Mouse (Mus musculus): ENCODE data around the gene Mdk. TPM values are rescaled to one million over a fixed set of nuclear protein-coding genes. Genes with fewer than 3 reads are reported as not detected.
A peak's percentile ranks its signal among the peaks of the same experiment; 100 is the strongest.

Mdk gene
- polyA plus RNA-seq, 1 experiment from 2014 or later = 984 TPM

- peaks cover 13% of the 10 kb centered on the region for H3K27me3 ChIP-seq (ENCODE audit: control insufficient read depth, insufficient read depth, low read length)
- H3K4me1 ChIP-seq (replicated peaks; ENCODE audit: control insufficient read depth, insufficient read depth, low read length) = 0 out of 2 replicates have a peak, but pooled peaks cover 2% of the 10 kb centered on the region
- H3K27ac ChIP-seq (ENCODE audit: low read depth, low read length) = no peak overlapping the region
- ATAC-seq (ENCODE audit: low FRiP score) = no peak
- no peak for DNase-seq (ENCODE audit: low spot score)
- no peak overlapping the region for H3K4me3 ChIP-seq (ENCODE audit: low read depth, low read length)
- WGBS = 87% methylated on average over 7 of the region's 7 CpGs
- H3K9ac ChIP-seq (ENCODE audit: low read depth, low read length) = no peak overlapping the region
- peaks cover 15% of the 10 kb centered on the region for H3K36me3 ChIP-seq (ENCODE audit: control insufficient read depth, insufficient read depth, low read length)
- H3K4me2 ChIP-seq (replicated peaks; ENCODE audit: low read depth, low read length) = no peak overlapping the region
- H3K9me3 ChIP-seq (ENCODE audit: control insufficient read depth, low read length) = no peaks in the 10 kb centered on the region
These were observed 15.0 kb downstream of the Mdk start for GRCm38 (mm10) chr2:91917096-91917495.

- H3K27me3 ChIP-seq (ENCODE audit: control insufficient read depth, insufficient read depth, low read length) = peaks cover 9% of the 10 kb centered on the region; the same call in 1 of the 2 replicates
- H3K9me3 ChIP-seq (ENCODE audit: control insufficient read depth, low read length) = no peaks in the 10 kb centered on the region
- DNase-seq (ENCODE audit: low spot score) = no peak
- ATAC-seq (ENCODE audit: low FRiP score) = no peak
- H3K36me3 ChIP-seq (ENCODE audit: control insufficient read depth, insufficient read depth, low read length) = peaks cover 19% of the 10 kb centered on the region
- H3K27ac ChIP-seq (ENCODE audit: low read depth, low read length) = no peak overlapping the region
- H3K9ac ChIP-seq (ENCODE audit: low read depth, low read length) = no peak overlapping the region
- 93% methylated on average over 7 of the region's 7 CpGs for WGBS
- 0 out of 2 replicates have a peak, but pooled peaks cover 2% of the 10 kb centered on the region for H3K4me1 ChIP-seq (replicated peaks; ENCODE audit: control insufficient read depth, insufficient read depth, low read length)
- no peak overlapping the region for H3K4me2 ChIP-seq (replicated peaks; ENCODE audit: low read depth, low read length)
- no peak overlapping the region for H3K4me3 ChIP-seq (ENCODE audit: low read depth, low read length)
These were observed 15.6 kb downstream of the Mdk start for GRCm38 (mm10) chr2:91916346-91916977.

GRCm38 (mm10) chr2:91913328-91914110 is 18.6 kb downstream of the Mdk start:
- no peak for DNase-seq (ENCODE audit: low spot score)
- H3K4me2 ChIP-seq (replicated peaks; ENCODE audit: low read depth, low read length) = no peak overlapping the region
- 88% methylated on average over 7 of the region's 7 CpGs for WGBS
- no peaks in the 10 kb centered on the region for H3K4me1 ChIP-seq (replicated peaks; ENCODE audit: control insufficient read depth, insufficient read depth, low read length)
- no peaks in the 10 kb centered on the region for H3K9me3 ChIP-seq (ENCODE audit: control insufficient read depth, low read length)
- ATAC-seq (ENCODE audit: low FRiP score) = no peak
- H3K36me3 ChIP-seq (ENCODE audit: control insufficient read depth, insufficient read depth, low read length) = peaks cover 19% of the 10 kb centered on the region
- no peak overlapping the region for H3K4me3 ChIP-seq (ENCODE audit: low read depth, low read length)
- H3K27ac ChIP-seq (ENCODE audit: low read depth, low read length) = no peak overlapping the region
- no peak overlapping the region for H3K9ac ChIP-seq (ENCODE audit: low read depth, low read length)
- H3K27me3 ChIP-seq (ENCODE audit: control insufficient read depth, insufficient read depth, low read length) = no peaks in the 10 kb centered on the region

- 87% methylated on average over 3 of the region's 3 CpGs for WGBS
- no peak overlapping the region for H3K9ac ChIP-seq (ENCODE audit: low read depth, low read length)
- no peaks in the 10 kb centered on the region for H3K4me1 ChIP-seq (replicated peaks; ENCODE audit: control insufficient read depth, insufficient read depth, low read length)
- DNase-seq (ENCODE audit: low spot score) (no peak), ATAC-seq (ENCODE audit: low FRiP score) (no peak)
- no peaks in the 10 kb centered on the region for H3K27me3 ChIP-seq (ENCODE audit: control insufficient read depth, insufficient read depth, low read length)
- no peak overlapping the region for H3K4me2 ChIP-seq (replicated peaks; ENCODE audit: low read depth, low read length)
- H3K36me3 ChIP-seq (ENCODE audit: control insufficient read depth, insufficient read depth, low read length) = peaks cover 13% of the 10 kb centered on the region
- no peak overlapping the region for H3K4me3 ChIP-seq (ENCODE audit: low read depth, low read length)
- H3K9me3 ChIP-seq (ENCODE audit: control insufficient read depth, low read length) = no peaks in the 10 kb centered on the region
- no peak overlapping the region for H3K27ac ChIP-seq (ENCODE audit: low read depth, low read length)
These were observed 19.5 kb downstream of the Mdk start for GRCm38 (mm10) chr2:91912616-91913015.

GRCm38 (mm10) chr2:91906141-91906540 is 26.0 kb downstream of the Mdk start:
- Histone ChIP-seq H3K9me3 (ENCODE audit: control insufficient read depth, low read length) (no peaks in the 10 kb centered on the region), H3K4me2 (replicated peaks; ENCODE audit: low read depth, low read length) (no peak overlapping the region), H3K27me3 (ENCODE audit: control insufficient read depth, insufficient read depth, low read length) (no peaks in the 10 kb centered on the region), H3K36me3 (ENCODE audit: control insufficient read depth, insufficient read depth, low read length) (no peaks in the 10 kb centered on the region), H3K9ac (ENCODE audit: low read depth, low read length) (no peak overlapping the region), H3K4me1 (replicated peaks; ENCODE audit: control insufficient read depth, insufficient read depth, low read length) (no peaks in the 10 kb centered on the region), H3K4me3 (ENCODE audit: low read depth, low read length) (no peak overlapping the region), H3K27ac (ENCODE audit: low read depth, low read length) (no peak overlapping the region)
- ATAC-seq (ENCODE audit: low FRiP score) (no peak), DNase-seq (ENCODE audit: low spot score) (no peak)
- WGBS = 98% methylated on average over 2 of the region's 2 CpGs

GRCm38 (mm10) chr2:91904618-91905307 is 27.3 kb downstream of the Mdk start:
- WGBS = 73% methylated on average over 5 of the region's 5 CpGs
- Histone ChIP-seq H3K27ac (ENCODE audit: low read depth, low read length) (peak overlapping the region; percentile 45; the same call in 1 of the 2 replicates), H3K36me3 (ENCODE audit: control insufficient read depth, insufficient read depth, low read length) (no peaks in the 10 kb centered on the region), H3K27me3 (ENCODE audit: control insufficient read depth, insufficient read depth, low read length) (no peaks in the 10 kb centered on the region), H3K9ac (ENCODE audit: low read depth, low read length) (peak overlapping the region; percentile 20; the same call in 1 of the 2 replicates), H3K4me1 (replicated peaks; ENCODE audit: control insufficient read depth, insufficient read depth, low read length) (no peaks in the 10 kb centered on the region), H3K4me3 (ENCODE audit: low read depth, low read length) (no peak overlapping the region), H3K4me2 (replicated peaks; ENCODE audit: low read depth, low read length) (no peak overlapping the region), H3K9me3 (ENCODE audit: control insufficient read depth, low read length) (no peaks in the 10 kb centered on the region)
- ATAC-seq (ENCODE audit: low FRiP score) = no peak
- DNase-seq (ENCODE audit: low spot score) = peak; percentile 16

- ATAC-seq (ENCODE audit: low FRiP score) = no peak
- no peak for DNase-seq (ENCODE audit: low spot score)
- Histone ChIP-seq H3K36me3 (ENCODE audit: control insufficient read depth, insufficient read depth, low read length) (no peaks in the 10 kb centered on the region), H3K4me1 (replicated peaks; ENCODE audit: control insufficient read depth, insufficient read depth, low read length) (no peaks in the 10 kb centered on the region), H3K9ac (ENCODE audit: low read depth, low read length) (no peak overlapping the region), H3K4me3 (ENCODE audit: low read depth, low read length) (no peak overlapping the region), H3K4me2 (replicated peaks; ENCODE audit: low read depth, low read length) (no peak overlapping the region), H3K27ac (ENCODE audit: low read depth, low read length) (no peak overlapping the region), H3K9me3 (ENCODE audit: control insufficient read depth, low read length) (no peaks in the 10 kb centered on the region), H3K27me3 (ENCODE audit: control insufficient read depth, insufficient read depth, low read length) (no peaks in the 10 kb centered on the region)
- 87% methylated on average over 3 of the region's 3 CpGs for WGBS
These were observed 28.7 kb downstream of the Mdk start for GRCm38 (mm10) chr2:91903171-91903925.

- DNase-seq (ENCODE audit: low spot score) (no peak), ATAC-seq (ENCODE audit: low FRiP score) (no peak)
- Histone ChIP-seq H3K9me3 (ENCODE audit: control insufficient read depth, low read length) (no peaks in the 10 kb centered on the region), H3K36me3 (ENCODE audit: control insufficient read depth, insufficient read depth, low read length) (no peaks in the 10 kb centered on the region), H3K4me1 (replicated peaks; ENCODE audit: control insufficient read depth, insufficient read depth, low read length) (no peaks in the 10 kb centered on the region), H3K4me2 (replicated peaks; ENCODE audit: low read depth, low read length) (no peak overlapping the region), H3K9ac (ENCODE audit: low read depth, low read length) (no peak overlapping the region), H3K27me3 (ENCODE audit: control insufficient read depth, insufficient read depth, low read length) (no peaks in the 10 kb centered on the region), H3K4me3 (ENCODE audit: low read depth, low read length) (no peak overlapping the region), H3K27ac (ENCODE audit: low read depth, low read length) (no peak overlapping the region)
- WGBS = 77% methylated on average over 5 of the region's 5 CpGs
These were observed 29.8 kb downstream of the Mdk start for GRCm38 (mm10) chr2:91902336-91902735.

Data from hindbrain, embryonic 11.5 days (tissue).